Mouse (Mus musculus): ENCODE results near the gene Pdlim5.

- no peak for TF ChIP-seq POLR2A (IDR thresholded peaks at IDR 0.05; ENCODE audit: insufficient read depth, low read depth, low read length)
- peak; percentile 19 for TF ChIP-seq CTCF (IDR thresholded peaks at IDR 0.05)
- no peak for TF ChIP-seq EP300 (IDR thresholded peaks at IDR 0.05; ENCODE audit: insufficient read depth, low read depth, low read length)
Observed at GRCm38 (mm10) chr3:142196142-142196541, 199.4 kb downstream of the Pdlim5 start.
